Mouse (Mus musculus): ENCODE results near the gene 4930522L14Rik. TPM values are rescaled to one million over a fixed set of nuclear protein-coding genes. Genes with fewer than 3 reads are reported as not detected.
"Not testable (repeated sequence)": the region's sequence is repeated elsewhere in the genome, so short reads cannot be mapped to it uniquely, and the experiment has no call there.

4930522L14Rik gene
- 5.1 and 5.7 TPM in 2 replicates for polyA plus RNA-seq (2015; fragmentation: Nextera tagmentation; extraction: Ambion mirVana)

- not testable (repeated sequence) for H3K27ac ChIP-seq (ENCODE audit: low read depth, low read length); H3K27me3 ChIP-seq (replicated peaks; ENCODE audit: control insufficient read depth, insufficient read depth, low read length); H3K9me3 ChIP-seq (ENCODE audit: control insufficient read depth, low read length); H3K4me1 ChIP-seq (ENCODE audit: control insufficient read depth, insufficient read depth, low read depth, low read length); H3K36me3 ChIP-seq (ENCODE audit: control insufficient read depth, insufficient read depth, low read length)
- peak; percentile 98 for ATAC-seq
- under 1% methylated on average over 21 of the region's 25 CpGs for WGBS
- Histone ChIP-seq H3K4me3 (ENCODE audit: low read length) (peak within 1 kb of the TSS; percentile 58), H3K4me2 (ENCODE audit: low read length) (peak within 1 kb of the TSS; percentile 76), H3K9ac (ENCODE audit: low read depth, low read length) (peak within 1 kb of the TSS; percentile 65)
These were observed at the start of gene 4930522L14Rik for GRCm38 (mm10) chr5:109751391-109752071. TSS of gene 4930522L14Rik (minus strand) at chr5:109751886.

GRCm38 (mm10) chr5:109801466-109801865 is 49.8 kb upstream of the 4930522L14Rik start:
- H3K4me1 ChIP-seq (ENCODE audit: control insufficient read depth, insufficient read depth, low read depth, low read length); H3K4me2 ChIP-seq (ENCODE audit: low read length); H3K36me3 ChIP-seq (ENCODE audit: control insufficient read depth, insufficient read depth, low read length); H3K27me3 ChIP-seq (replicated peaks; ENCODE audit: control insufficient read depth, insufficient read depth, low read length); H3K9me3 ChIP-seq (ENCODE audit: control insufficient read depth, low read length); H3K4me3 ChIP-seq (ENCODE audit: low read length); ATAC-seq; H3K9ac ChIP-seq (ENCODE audit: low read depth, low read length); H3K27ac ChIP-seq (ENCODE audit: low read depth, low read length): not testable (repeated sequence)

- H3K27ac ChIP-seq (ENCODE audit: low read depth, low read length); H3K4me1 ChIP-seq (ENCODE audit: control insufficient read depth, insufficient read depth, low read depth, low read length); H3K4me3 ChIP-seq (ENCODE audit: low read length); H3K27me3 ChIP-seq (replicated peaks; ENCODE audit: control insufficient read depth, insufficient read depth, low read length); H3K4me2 ChIP-seq (ENCODE audit: low read length); H3K36me3 ChIP-seq (ENCODE audit: control insufficient read depth, insufficient read depth, low read length); H3K9ac ChIP-seq (ENCODE audit: low read depth, low read length); H3K9me3 ChIP-seq (ENCODE audit: control insufficient read depth, low read length); ATAC-seq: not testable (repeated sequence)
- whole genome bisulfite sequencing, result 51% methylated on average over 2 of the region's 2 CpGs
These were observed 48.3 kb upstream of the 4930522L14Rik start for GRCm38 (mm10) chr5:109799948-109800347.

GRCm38 (mm10) chr5:109797017-109797416 is 45.3 kb upstream of the 4930522L14Rik start:
- not testable (repeated sequence) for H3K4me2 ChIP-seq (ENCODE audit: low read length); ATAC-seq; H3K9ac ChIP-seq (ENCODE audit: low read depth, low read length); H3K27ac ChIP-seq (ENCODE audit: low read depth, low read length); H3K27me3 ChIP-seq (replicated peaks; ENCODE audit: control insufficient read depth, insufficient read depth, low read length); H3K36me3 ChIP-seq (ENCODE audit: control insufficient read depth, insufficient read depth, low read length); H3K4me3 ChIP-seq (ENCODE audit: low read length); H3K4me1 ChIP-seq (ENCODE audit: control insufficient read depth, insufficient read depth, low read depth, low read length); H3K9me3 ChIP-seq (ENCODE audit: control insufficient read depth, low read length)
- WGBS, result 87% methylated on average over 3 of the region's 3 CpGs

- peak; percentile 97 for ATAC-seq
- not testable (repeated sequence) for H3K4me1 ChIP-seq (ENCODE audit: control insufficient read depth, insufficient read depth, low read depth, low read length); H3K27me3 ChIP-seq (replicated peaks; ENCODE audit: control insufficient read depth, insufficient read depth, low read length); H3K36me3 ChIP-seq (ENCODE audit: control insufficient read depth, insufficient read depth, low read length); H3K9me3 ChIP-seq (ENCODE audit: control insufficient read depth, low read length); H3K27ac ChIP-seq (ENCODE audit: low read depth, low read length)
- peak overlapping the region; percentile 79 for H3K4me2 ChIP-seq (ENCODE audit: low read length)
- 2% methylated on average over 25 of the region's 25 CpGs for whole genome bisulfite sequencing
- H3K9ac ChIP-seq (ENCODE audit: low read depth, low read length), result peak overlapping the region; percentile 68
- peak overlapping the region; percentile 56 for H3K4me3 ChIP-seq (ENCODE audit: low read length)
These were observed 44.4 kb upstream of the 4930522L14Rik start for GRCm38 (mm10) chr5:109795967-109796652.

- H3K27ac ChIP-seq (ENCODE audit: low read depth, low read length); ATAC-seq; H3K9ac ChIP-seq (ENCODE audit: low read depth, low read length); H3K4me1 ChIP-seq (ENCODE audit: control insufficient read depth, insufficient read depth, low read depth, low read length); H3K27me3 ChIP-seq (replicated peaks; ENCODE audit: control insufficient read depth, insufficient read depth, low read length); H3K36me3 ChIP-seq (ENCODE audit: control insufficient read depth, insufficient read depth, low read length); H3K9me3 ChIP-seq (ENCODE audit: control insufficient read depth, low read length): not testable (repeated sequence)
- H3K4me2 ChIP-seq (ENCODE audit: low read length), result peak overlapping the region; percentile 76
- H3K4me3 ChIP-seq (ENCODE audit: low read length), result peak overlapping the region; percentile 58
- WGBS, result 69% methylated on average over 4 of the region's 4 CpGs
These were observed 541 bp upstream of the 4930522L14Rik start for GRCm38 (mm10) chr5:109752073-109752780.

GRCm38 (mm10) chr5:109745081-109745480 is 6.6 kb downstream of the 4930522L14Rik start:
- not testable (repeated sequence) for H3K36me3 ChIP-seq (ENCODE audit: control insufficient read depth, insufficient read depth, low read length); H3K27me3 ChIP-seq (replicated peaks; ENCODE audit: control insufficient read depth, insufficient read depth, low read length); H3K9ac ChIP-seq (ENCODE audit: low read depth, low read length); H3K4me1 ChIP-seq (ENCODE audit: control insufficient read depth, insufficient read depth, low read depth, low read length); H3K27ac ChIP-seq (ENCODE audit: low read depth, low read length); H3K4me2 ChIP-seq (ENCODE audit: low read length); ATAC-seq; H3K9me3 ChIP-seq (ENCODE audit: control insufficient read depth, low read length); H3K4me3 ChIP-seq (ENCODE audit: low read length)
- WGBS, result 91% methylated on average over 1 of the region's 1 CpGs

- H3K9ac ChIP-seq (ENCODE audit: low read depth, low read length); H3K4me1 ChIP-seq (ENCODE audit: control insufficient read depth, insufficient read depth, low read depth, low read length); H3K4me3 ChIP-seq (ENCODE audit: low read length); H3K36me3 ChIP-seq (ENCODE audit: control insufficient read depth, insufficient read depth, low read length); ATAC-seq; H3K27ac ChIP-seq (ENCODE audit: low read depth, low read length); H3K4me2 ChIP-seq (ENCODE audit: low read length); H3K27me3 ChIP-seq (replicated peaks; ENCODE audit: control insufficient read depth, insufficient read depth, low read length); H3K9me3 ChIP-seq (ENCODE audit: control insufficient read depth, low read length): not testable (repeated sequence)
- 83% methylated on average over 3 of the region's 3 CpGs for WGBS
These were observed 34.3 kb downstream of the 4930522L14Rik start for GRCm38 (mm10) chr5:109717341-109717740.
